Mouse (Mus musculus) layer of hippocampus, adult 6 months (tissue): ENCODE data around the gene Styx. TPM values are rescaled to one million over a fixed set of nuclear protein-coding genes. Genes with fewer than 3 reads are reported as not detected.

ENCODE experiments used
- long read RNA-seq, 2 experiments: library from polyadenylated mRNA; unstranded; transcript quantifications; one replicate each; pipeline ENCODE4 v2.0.0; 2019 to 2020
- microRNA-seq: library from miRNA; unstranded; fragments of <30 nt; microRNA quantifications from one replicate; pipeline ENCODE4 v1.2.0, GENCODE M21; 2020
- polyA plus RNA-seq: library from polyadenylated mRNA; unstranded; fragments of <200 nt; fragmentation: Nextera tagmentation; gene quantifications from 2 replicates; pipeline ENCODE4 v1.2.3, GENCODE M21; 2021

Styx gene
- polyA plus RNA-seq = 14.1 and 23.1 TPM in 2 replicates
- long read RNA-seq, experiment 1, full-length matches to known transcripts = 19 of 23 reads
- long read RNA-seq, experiment 1, partial matches to known transcripts = 1 of 23 reads
- long read RNA-seq, experiment 1, other reads (novel, unspliced or antisense) = 3 of 23 reads
- long read RNA-seq, experiment 2, full-length matches to known transcripts = 22 of 32 reads
- long read RNA-seq, experiment 2, partial matches to known transcripts = 1 of 32 reads
- long read RNA-seq, experiment 2, other reads (novel, unspliced or antisense) = 9 of 32 reads

GRCm38 (mm10) chr14:45350931-45351859, at the start of gene Styx:
TSS of gene Styx (plus strand) at chr14:45351093.

GRCm38 (mm10) chr14:45318426-45319236, 32.3 kb upstream of the Styx start, which contains the start of gene Ero1l:
TSS of gene Ero1l (minus strand) at chr14:45318771.

GRCm38 (mm10) chr14:45329589-45330181, 21.2 kb upstream of the Styx start, which contains the start of gene Psmc6:
TSS of gene Psmc6 (plus strand) at chr14:45329788.

GRCm38 (mm10) chr14:45404813-45405212, 53.9 kb downstream of the Styx start, which contains the start of gene Gnpnat1:
TSS of gene Gnpnat1 (minus strand) at chr14:45404913.

Small RNAs within 50 kb of the gene (microRNA-seq; reads per million reads assigned to microRNA genes)
- gene Gm25353 = not detected

Other genes starting within 250 kb of the Styx start
- gene Gpr137c, start 131.4 kb upstream of the Styx start, polyA plus RNA-seq = 3.5 TPM in 2 replicates
- gene Txndc16, start 130.8 kb upstream of the Styx start, polyA plus RNA-seq = 23.6 and 26.9 TPM in 2 replicates
- 8.5 and 12.2 TPM in 2 replicates for gene Ero1l, start 32.3 kb upstream of the Styx start, polyA plus RNA-seq
- gene Psmc6, start 21.3 kb upstream of the Styx start, polyA plus RNA-seq = 100 and 101 TPM in 2 replicates
- gene Gnpnat1, start 53.8 kb downstream of the Styx start, polyA plus RNA-seq = 11.1 and 12.9 TPM in 2 replicates
- 100 and 138 TPM in 2 replicates for gene Fermt2, start 179.0 kb downstream of the Styx start, polyA plus RNA-seq